Mouse (Mus musculus) left cerebral cortex, postnatal 25 days (tissue): ENCODE data around the gene Arrb1. TPM values are rescaled to one million over a fixed set of nuclear protein-coding genes. Genes with fewer than 3 reads are reported as not detected.

Source experiments
- DNase-seq, 2 experiments: peaks; one replicate each; pipeline ENCODE4 v3.0.0; 2022; ENCODE audit warnings: low spot score in 2 of 2, mixed read lengths in 1 of 2
- intact Hi-C: fragments of 180-260 bp; cut with DNase I; formaldehyde crosslinking; loops from one replicate; pipeline ENCODE4 v1.15.1; 2025
- total RNA-seq, 2 experiments: library from RNA; stranded (reverse); gene quantifications; 2 replicates each; pipeline ENCODE4 v1.2.3; 2021

Gene Arrb1
- total RNA-seq, 2 experiments from 2014 or later, result 180 to 181 TPM

- DNase-seq, result no peak
- intact Hi-C loops, result no loop called here
Observed at GRCm38 (mm10) chr7:99534501-99534900, 765 bp upstream of the Arrb1 start.

GRCm38 (mm10) chr7:99535741-99536501 is 655 bp downstream of the Arrb1 start:
- peak; percentile 59 to 60 for DNase-seq
- intact Hi-C loops, result no loop called here

GRCm38 (mm10) chr7:99537183-99537756 is 2.0 kb downstream of the Arrb1 start:
- intact Hi-C loops, result no loop called here
- peak in 1 of 2 experiments; percentile 4 for DNase-seq

GRCm38 (mm10) chr7:99538421-99538820 is 3.2 kb downstream of the Arrb1 start:
- peak in 1 of 2 experiments; percentile 1 for DNase-seq
- intact Hi-C loops, result no loop called here

- peak in 1 of 2 experiments; percentile 61 for DNase-seq
- intact Hi-C loops, result no loop called here
Observed at GRCm38 (mm10) chr7:99539201-99539891, 4.1 kb downstream of the Arrb1 start.

- no peak for DNase-seq
- intact Hi-C loops, result no loop called here
Observed at GRCm38 (mm10) chr7:99540016-99540415, 4.8 kb downstream of the Arrb1 start.

- intact Hi-C loops, result no loop called here
- no peak for DNase-seq
Observed at GRCm38 (mm10) chr7:99541204-99541603, 5.9 kb downstream of the Arrb1 start.

- DNase-seq, result peak in 1 of 2 experiments; percentile 56
- intact Hi-C loops, result no loop called here
Observed at GRCm38 (mm10) chr7:99544272-99544671, 9.0 kb downstream of the Arrb1 start.

- peak in 1 of 2 experiments; percentile 51 for DNase-seq
- intact Hi-C loops, result no loop called here
Observed at GRCm38 (mm10) chr7:99545885-99546745, 10.8 kb downstream of the Arrb1 start.

GRCm38 (mm10) chr7:99547584-99548487 is 12.6 kb downstream of the Arrb1 start:
- DNase-seq, result no peak
- intact Hi-C loops, result no loop called here

- DNase-seq, result no peak
- intact Hi-C loops, result no loop called here
Observed at GRCm38 (mm10) chr7:99549668-99550067, 14.4 kb downstream of the Arrb1 start.

GRCm38 (mm10) chr7:99551623-99552022 is 16.4 kb downstream of the Arrb1 start:
- no peak for DNase-seq
- intact Hi-C loops, result no loop called here

GRCm38 (mm10) chr7:99553222-99553884 is 18.1 kb downstream of the Arrb1 start:
- intact Hi-C loops, result no loop called here
- DNase-seq, result no peak

GRCm38 (mm10) chr7:99553885-99554269 is 18.6 kb downstream of the Arrb1 start:
- intact Hi-C loops, result no loop called here

GRCm38 (mm10) chr7:99555862-99556261 is 20.6 kb downstream of the Arrb1 start:
- intact Hi-C loops, result loop anchor here (1.0 to 2.0 kb wide), 2 partner anchors 35 to 56 kb away; no protein-coding TSS in a partner anchor
- peak; percentile 67 to 76 for DNase-seq

More at GRCm38 (mm10) chr7:99553885-99554269, 18.6 kb downstream of the Arrb1 start:
- DNase-seq, result no peak

GRCm38 (mm10) chr7:99559091-99559490 is 23.8 kb downstream of the Arrb1 start:
- peak in 1 of 2 experiments; percentile 48 for DNase-seq
- intact Hi-C loops, result no loop called here

- DNase-seq, result peak; percentile 49 to 81
- intact Hi-C loops, result no loop called here
Observed at GRCm38 (mm10) chr7:99562478-99562877, 27.2 kb downstream of the Arrb1 start.

GRCm38 (mm10) chr7:99563224-99563623 is 28.0 kb downstream of the Arrb1 start:
- no peak for DNase-seq
- intact Hi-C loops, result no loop called here
